Mouse (Mus musculus) hindlimb bud, embryonic 11.5 days (tissue): ENCODE data around the gene Lin7b.

Experiments
- DNase-seq: peaks from one replicate; pipeline ENCODE4 v3.0.0-alpha.2; 2012; ENCODE audit warnings: low read depth, low spot score; ENCODE audit errors: extremely low spot score

Lin7b gene

DNA sequence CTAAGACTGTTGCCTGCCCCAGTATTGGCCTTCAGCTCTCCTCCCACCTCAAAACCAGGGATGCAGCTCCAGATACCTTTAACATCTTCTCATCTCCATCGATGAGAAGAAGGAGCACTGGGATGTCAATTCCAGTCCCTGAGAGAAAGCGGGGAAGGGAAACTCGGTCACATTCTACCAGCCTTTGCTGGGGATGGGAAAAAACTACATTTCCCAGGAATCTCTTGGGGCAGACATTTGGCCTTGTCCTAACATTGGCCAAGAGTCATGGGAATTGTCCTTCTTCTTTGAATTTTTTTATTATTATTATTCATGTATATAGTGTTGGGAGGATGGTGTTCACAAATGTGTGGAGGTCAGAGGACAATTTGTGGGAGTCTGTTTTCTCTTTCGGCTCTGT lies 48.1 kb downstream of the Lin7b start:
- no peak for DNase-seq
